Mouse (Mus musculus): ENCODE data around the gene H2-D1.

H2-D1 gene

DNA sequence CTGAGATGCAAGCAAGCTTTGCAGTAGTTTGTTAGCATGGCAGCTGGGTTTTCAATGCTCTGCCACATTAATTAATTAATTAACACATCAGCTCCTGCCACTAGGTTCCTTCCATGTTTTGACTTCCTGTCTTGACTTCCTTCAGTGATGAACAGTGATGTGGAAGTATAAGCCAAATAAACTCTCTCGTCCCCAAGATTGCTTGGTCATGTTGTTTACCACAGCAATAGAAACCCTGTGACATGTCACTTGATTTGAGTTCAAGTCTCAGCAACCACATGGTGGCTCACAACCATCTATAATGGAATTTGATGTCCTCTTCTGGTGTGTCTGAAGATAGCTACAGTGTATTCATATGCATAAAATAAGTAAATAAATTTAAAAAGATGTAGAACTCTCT lies 5.2 kb upstream of the H2-D1 start:
- DNase-seq = no peak

DNA sequence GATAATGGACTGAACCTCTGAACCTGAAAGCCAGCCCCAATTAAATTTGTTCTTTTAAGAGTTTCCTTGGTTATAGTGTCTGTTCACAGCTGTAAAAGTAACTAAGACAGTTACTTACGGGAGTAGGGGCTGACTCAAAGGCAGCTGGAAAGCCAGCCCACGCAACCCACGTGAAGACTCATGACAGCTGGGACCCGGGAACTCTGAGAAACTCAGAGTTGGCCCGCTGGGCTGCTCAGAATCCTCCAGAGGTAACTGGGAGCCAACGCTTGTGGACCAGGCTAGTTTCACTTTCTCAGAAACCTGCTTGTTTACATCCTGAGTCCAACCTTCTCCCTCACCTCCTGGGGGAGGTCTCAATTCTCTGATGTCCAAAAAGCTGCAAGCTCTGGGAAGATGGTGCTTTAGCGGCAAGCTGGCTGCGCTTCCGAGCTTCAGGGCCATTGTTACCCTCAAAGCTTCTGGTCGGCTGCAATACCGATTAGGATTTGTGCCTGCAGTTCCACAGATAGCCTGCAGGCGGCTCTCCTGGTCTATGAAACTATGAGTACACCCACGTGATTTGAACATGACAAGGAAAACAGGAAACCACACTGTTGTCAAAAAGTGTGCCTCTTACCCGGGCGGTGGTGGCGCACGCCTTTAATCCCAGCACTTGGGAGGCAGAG lies 4.6 kb upstream of the H2-D1 start:
- peak; percentile 96 for DNase-seq

DNA sequence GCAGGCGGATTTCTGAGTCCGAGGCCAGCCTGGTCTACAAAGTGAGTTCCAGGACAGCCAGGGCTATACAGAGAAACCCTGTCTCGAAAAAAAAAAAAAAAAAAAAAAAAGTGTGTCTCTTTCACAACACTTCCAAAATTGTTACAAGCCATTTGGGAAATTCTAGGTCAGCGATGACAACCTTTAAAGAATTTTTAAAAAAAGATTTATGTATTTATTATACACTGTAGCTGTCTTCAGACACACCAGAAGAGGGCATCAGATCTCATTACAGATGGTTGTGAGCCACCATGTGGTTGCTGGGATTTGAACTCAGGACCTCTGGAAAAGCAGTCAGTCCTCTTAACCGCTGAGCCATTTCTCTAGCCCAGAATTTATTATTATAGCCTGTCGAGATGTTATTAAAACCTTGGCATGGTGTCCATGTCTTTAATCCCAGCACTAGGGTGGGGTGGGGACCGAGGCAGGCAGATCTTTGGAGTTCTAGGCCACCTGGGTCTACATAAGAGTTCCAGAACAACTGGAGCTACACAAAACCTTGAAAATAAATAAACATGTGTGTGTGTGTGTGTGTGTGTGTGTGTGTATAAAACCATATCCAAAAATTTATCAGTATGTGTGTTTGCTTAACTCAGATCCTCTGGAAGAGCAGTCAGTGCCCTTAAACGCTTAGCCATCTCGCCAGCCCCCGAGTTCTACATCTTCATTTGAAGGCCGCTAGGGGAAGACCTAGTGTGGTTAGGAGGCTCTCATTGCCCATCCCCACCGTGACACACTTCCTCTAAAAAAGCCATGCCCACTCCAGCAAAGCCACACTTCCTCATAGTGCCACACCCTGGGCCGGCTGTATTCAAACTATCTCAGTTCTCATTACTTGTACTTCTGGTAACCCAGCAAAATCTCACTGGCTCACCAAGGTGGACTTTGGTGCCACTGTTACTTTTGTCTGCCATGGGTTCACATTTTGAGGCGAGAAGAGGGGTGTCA lies 3.7 kb upstream of the H2-D1 start:
- DNase-seq = peak; percentile 83

DNA sequence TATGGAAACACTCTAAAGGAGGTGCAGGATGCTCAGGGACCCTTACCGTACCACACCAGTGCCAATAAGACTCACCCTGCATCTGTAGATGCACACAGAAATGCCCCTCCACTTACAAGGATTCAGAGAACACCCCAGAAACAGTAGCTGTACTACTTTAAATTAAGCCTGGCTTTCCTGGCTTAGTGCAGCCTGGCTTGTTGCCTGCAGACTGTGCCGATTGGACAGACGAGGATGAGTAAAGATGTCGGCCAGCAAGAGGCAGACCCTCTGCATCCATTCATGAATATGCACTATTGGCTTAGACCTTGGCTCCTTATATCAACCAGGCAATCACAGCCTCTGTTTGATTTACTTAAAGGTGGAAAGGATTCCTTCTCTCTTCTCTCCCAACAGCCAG lies 2.9 kb upstream of the H2-D1 start:
- DNase-seq = no peak

DNA sequence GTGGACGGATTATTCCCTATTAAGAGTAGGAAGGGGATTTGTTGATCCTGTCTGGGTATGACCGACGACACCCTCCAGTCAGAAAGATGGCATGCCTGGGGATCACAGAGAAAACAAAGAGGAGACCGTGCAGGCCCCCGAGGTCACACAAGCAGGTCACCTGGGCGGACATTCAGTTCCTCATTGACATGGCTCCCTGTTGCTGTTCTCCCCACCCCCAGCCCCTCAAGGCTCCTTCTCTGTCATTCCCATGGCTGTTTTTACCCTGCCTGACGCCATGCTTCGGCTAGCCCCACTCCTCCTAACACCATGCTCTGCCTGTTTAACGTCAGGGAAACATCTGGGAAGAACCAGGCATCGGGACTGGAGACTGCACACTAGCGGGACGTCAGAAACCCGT lies 879 bp upstream of the H2-D1 start:
- DNase-seq = no peak

DNA sequence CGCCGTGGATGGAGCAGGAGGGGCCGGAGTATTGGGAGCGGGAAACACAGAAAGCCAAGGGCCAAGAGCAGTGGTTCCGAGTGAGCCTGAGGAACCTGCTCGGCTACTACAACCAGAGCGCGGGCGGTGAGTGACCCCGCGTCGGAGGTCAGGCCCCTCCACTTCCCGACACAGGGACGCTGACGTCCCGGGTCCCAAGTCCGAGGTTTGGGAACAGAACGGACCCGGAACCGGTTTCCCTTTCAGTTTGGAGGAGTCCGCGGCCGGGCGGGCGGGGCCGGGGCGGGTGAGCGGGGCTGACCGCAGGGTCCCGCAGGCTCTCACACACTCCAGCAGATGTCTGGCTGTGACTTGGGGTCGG lies 973 bp downstream of the H2-D1 start:
- DNase-seq = peak; percentile 39

DNA sequence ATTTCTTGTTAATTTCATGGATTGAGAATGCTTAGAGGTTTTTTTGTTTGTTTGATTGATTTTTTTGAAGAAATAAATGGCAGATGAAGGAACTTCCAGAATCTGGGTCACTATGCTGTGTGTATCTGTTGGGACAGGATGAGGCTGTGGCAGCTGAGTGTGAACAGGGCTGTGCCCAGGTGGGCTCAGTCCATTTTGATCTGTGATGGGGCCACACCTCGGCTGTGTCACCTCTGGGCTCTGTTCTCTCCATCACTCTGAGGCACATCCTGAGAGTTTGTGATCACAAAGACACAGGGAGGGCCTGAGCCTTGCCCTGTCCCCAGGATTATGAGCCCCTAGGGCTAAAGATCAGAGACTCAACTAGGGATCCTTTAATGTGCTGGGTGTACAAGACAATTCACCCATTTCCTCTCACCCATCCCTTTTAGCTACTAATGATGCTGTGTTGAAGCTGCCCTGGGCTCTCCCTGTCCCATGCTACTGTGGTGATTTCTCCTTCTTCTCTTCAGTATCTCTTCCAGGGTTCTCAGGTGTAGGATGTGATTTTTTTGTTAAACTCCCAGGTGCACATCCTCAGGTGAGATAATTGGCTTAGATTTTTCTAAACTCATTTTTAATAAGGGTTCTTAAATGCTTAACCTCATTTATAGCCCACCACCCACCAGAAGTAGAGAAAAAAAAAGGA lies 5.0 kb downstream of the H2-D1 start:
- DNase-seq = no peak

DNA sequence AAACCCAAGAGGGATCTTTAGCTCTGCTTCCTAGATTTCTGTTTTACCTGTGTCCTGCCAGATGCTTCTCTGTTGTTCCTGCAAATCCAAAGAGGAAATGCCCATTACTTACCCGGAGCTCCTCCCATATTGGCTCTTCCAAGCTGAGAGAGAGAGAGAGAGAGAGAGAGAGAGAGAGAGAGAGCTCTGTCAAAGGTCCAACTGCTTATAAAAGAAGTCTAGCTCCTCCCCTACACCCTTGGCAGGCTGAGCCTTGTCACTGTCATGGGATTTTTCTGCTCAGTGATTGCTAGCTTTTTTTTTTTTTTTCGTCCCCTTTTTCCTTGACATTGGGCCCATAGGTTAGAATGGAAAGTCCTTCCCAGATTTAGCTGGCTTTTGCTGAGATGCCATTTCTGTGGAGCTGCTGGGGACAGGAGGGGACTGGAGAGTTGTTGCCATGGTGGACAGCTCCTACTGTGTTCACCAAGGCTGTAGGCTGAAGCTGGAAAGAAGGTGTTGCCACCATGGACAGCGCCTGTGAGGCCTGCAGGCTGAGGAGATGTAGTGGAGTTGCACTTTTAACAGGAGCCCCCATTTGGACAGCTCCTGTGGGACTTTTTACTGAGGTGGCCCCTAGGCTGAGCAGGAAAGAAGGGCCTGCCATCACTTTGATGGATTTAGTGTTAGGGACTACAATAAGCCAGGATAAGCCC lies 7.3 kb downstream of the H2-D1 start:
- peak; percentile 72 for DNase-seq

DNA sequence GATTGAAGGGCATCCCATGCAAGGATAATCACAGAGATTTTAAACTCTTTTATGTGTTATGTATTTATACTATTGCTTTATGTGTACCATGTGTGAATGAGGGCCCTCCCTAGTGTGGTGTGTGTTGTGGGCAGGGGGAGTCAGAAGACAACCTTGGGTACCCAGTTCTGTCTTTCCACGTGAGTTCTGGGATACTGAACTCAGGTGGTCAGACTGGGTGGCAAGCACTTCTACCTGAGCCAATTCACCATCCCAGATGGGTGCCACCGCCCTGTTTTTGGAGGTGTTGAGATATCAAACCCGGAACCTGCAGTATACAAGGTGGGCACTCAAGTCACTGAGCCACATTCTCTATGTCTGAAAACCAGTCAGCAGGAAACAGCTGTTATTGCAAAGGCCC lies 9.7 kb downstream of the H2-D1 start:
- no peak for DNase-seq

DNA sequence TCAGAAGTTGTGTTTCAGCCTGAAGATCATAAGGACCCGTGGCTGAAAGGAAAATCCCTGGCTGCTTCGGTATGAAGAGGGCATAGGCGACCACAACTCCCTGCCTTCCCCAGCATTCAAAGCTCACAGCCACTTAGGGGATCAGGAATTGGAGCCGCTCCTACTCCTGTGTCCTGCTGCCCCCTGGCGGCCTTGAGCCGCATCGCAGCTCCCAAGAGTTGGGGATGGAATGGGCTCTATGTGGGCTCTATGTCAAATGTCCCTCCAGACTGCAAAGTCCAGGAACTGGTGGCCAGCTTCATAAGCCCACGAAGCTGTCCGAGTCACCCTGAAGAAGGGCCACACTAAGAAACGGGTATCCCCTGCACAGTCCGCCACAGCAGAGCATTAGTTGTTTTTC lies 12.2 kb downstream of the H2-D1 start:
- DNase-seq = peak; percentile 91

DNA sequence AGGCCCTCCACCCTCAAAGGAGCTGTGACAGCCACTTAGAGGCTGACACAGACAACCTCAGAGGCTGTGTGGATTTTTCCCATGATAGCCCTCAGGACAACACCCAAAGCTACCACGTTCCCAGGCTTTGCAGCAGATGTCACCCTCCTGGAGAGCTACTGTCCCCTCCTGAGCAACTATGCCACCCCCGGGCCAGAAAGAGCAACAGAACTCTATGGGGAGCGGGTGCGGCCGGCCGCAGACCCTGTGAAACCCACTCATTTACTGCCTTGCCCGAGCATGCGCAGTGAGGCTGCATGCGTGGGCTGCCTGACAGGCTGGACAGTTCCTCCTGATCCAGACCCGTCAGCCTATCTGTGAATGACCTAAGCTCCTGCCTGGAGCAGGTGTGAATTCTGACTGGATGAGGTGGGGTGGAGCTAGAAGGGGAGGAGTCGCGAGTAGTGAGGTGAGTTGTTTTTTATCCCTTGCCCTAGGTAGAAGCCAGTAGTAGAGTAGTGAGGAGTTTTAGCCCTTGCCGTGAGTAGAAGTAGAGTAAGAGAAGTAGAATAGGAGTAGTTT lies 13.9 kb downstream of the H2-D1 start:
- no peak for DNase-seq

DNA sequence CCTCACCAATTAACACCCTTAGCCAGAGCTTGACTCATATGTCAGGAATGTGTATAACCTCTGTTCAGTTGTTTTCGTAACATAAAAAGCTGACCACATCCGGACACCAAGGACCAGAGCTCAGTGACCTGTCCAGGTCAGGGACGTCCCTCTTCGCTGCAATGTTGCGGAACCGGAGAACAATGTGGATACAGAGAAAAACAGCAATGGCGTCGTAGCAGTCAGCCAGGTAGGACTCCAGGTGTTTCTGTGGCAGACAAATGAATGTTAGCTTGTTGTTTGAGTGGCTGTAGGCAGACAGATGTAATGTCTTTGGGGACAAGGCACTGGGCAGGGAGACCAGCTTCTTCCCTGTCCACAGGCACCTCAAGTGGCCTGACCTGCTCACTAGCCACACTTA lies 15.5 kb downstream of the H2-D1 start:
- DNase-seq = no peak

DNA sequence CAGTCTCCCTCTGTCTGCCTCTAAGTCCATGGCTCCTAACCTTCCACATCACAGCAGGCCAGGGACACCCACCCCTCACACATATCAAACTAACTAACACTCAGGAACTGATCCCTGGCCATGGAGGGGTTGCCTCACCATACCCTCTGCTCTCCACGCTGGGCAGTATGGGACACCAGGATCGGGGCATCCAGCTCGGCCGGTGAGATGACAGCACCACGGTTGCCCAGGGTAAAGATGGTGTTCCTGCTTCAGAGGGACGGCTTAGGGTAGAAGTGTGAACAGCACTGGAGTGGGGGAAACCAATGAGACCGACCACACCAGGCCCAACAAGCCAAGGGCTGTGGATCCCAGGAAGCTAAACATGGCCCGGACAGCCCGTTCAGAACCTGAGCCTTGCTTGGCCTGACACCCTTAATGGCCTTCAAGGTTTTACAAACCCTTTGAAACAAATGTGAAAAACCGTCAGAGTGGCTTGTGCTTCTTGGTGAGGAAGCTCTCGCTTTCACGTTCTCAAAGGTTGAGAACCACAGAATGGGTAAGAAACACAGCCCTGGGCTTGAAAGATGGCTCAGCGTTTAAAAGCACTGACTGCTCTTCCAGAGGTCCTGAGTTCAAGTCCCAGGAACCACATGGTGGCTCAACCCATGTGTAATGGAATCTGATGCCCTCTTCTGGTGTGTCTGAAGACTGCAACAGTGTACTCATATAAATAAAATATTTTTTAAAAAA lies 16.6 kb downstream of the H2-D1 start:
- DNase-seq = no peak

DNA sequence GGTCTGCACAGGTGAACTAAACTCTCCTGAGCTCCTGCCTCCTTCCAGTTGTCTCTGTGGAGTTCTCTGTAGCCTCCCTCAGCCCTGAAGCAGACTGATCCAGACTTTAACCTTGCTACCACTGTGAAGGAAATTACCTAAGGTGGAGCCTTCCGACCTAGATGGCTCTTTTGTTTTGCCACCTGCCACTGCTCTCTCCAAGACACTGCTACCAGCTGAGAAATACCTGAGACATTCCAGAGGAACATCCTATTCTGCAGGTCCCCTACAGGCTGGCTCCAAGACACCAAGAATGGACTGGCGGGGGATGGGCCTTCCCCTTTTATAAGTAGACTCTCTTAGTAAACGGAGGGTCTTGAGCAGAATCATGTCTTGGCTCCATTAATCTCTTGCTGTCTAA lies 17.7 kb downstream of the H2-D1 start:
- DNase-seq = no peak

DNA sequence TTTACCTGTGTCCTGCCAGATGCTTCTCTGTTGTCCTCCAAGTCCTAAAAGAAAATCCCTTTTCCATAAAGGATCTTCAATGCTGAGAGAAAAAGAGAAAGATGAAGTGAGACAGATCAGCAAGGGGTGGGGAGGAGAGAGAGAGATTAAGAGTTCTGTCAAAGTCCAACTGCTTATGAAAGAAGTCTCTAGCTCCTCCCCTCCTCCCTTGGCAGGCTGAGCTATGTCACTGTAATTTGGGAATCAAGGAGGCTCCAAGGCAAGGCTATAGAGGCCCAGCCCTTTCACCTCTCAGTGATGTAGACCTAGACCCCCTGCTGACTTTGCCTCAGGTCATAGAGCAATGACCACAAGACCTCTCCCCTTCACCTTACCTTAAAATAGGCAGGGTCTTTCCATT lies 22.9 kb downstream of the H2-D1 start:
- DNase-seq = no peak

DNA sequence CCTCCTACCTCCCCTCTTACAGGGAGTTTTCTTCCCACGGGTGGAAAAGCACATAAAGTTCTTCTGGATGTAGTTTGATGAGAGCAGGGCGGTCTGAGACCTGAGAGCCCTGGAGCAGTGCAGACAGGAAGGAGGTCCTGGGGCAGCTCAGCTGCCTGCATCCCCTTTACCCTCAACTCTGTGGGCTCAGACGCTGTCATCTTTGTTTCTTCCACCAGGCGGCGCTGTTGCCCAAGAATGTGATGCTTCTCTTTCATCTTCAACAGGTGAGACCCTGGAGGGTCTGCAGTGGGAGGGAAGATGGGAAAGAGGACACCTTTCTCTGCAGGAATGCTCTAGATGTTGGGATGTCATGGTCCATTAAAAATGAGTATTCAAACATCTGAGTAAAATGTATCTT lies 33.3 kb downstream of the H2-D1 start:
- peak; percentile 66 for DNase-seq

DNA sequence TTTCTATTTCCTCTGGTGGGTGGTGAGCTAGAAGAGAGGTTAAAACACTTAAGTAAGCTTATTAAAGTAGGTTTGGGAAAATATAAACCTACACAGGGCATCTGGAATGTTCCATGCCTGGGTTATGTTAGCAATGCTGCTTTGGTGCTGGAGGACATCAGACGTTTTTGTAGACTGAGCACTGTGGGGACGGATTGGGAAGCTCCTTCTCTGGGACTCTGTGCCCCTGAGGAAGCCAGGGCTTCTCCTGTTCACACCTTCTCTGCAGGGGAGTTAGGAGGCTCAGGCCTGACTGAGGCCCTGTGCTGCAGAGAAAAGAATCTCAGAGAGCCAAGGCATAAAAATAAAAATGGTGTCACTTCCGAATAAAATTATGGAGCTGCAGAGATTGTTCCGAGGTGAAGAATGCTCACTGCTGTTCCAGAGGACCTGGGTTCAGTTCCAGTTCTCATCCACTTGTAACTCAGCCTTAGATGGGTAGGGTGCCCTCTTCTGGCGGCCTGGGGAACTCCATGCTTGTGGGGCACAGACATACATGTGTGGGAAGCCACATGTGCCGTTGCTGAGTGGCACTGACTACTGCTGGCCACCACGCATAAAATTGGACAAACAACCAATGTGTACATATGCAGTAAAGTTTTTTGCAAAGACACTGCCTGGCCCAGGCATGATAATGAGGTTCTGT lies 37.9 kb downstream of the H2-D1 start:
- peak; percentile 21 for DNase-seq

DNA sequence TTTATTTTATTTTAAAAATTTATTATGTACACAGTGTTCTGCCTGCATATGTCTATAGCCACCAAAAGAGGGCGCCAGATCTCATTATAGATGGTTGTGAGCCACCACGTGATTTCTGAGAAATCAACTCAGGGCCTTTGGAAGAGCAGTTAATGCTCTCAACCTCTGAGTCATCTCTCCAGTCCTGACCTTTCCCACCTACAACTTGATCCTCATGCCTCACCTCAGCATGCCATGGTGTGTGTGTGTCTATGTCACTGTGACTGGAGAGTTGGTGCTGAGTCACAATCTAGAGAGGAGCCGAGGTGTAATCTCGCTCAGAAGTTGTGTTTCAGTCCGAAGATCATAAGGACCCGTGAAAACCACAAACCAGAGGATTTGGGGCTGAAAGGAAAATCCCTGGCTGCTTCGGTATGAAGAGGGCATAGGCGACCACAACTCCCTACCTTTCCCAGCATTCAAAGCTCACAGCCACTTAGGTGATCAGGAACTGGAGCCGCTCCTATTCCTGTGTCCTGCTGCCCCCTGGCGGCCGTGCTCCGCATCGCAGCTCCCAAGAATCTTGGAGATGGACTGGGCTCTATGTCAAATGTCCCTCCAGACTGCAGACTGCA lies 39.2 kb downstream of the H2-D1 start:
- peak; percentile 92 for DNase-seq

DNA sequence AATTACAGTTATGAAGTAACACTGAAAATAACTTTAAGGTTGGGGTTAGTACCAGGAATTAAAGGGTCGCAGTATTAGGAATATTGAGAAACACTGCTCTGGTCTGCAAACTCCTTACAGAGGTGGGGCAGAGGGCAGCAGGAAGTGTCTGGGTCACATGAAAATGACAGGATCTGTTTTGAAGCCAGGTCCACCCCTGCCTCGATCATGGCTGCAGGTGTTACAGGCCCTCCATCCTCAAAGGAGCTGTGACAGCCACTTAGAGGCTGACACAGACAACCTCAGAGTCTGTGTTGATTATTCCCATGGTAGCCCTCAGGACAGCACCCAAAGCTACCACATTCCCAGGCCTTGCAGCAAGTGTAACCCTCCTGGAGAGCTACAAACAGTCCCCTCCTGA lies 40.7 kb downstream of the H2-D1 start:
- DNase-seq = no peak

DNA sequence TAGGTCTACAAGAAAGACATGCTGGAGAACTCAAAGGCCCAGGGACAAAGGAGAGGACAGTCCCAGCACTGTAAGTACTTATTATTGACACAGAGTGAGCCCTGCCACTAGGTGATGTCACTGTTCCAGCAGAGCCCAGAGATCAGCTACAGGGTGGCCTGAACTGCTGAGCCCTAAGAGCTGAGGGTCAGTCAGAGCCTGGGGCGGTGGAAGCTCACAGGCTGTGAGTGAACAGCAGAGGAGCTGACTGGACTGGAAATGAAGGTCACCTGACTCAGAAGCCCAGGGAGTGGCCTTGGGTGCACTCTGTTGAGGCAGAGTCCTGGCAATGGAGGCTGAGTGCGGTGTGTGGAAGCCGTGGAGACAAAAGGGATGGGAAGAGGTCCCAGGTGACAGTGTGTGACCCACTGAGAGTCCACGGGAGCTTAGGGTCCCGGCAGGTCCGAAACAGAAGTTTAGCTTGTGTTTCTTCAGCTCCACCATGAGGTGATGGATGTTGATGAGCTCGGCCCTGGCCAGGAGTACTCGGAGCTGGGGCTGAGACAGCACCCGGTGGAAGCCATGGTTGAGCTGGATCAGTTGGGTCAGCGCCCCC lies 41.3 kb downstream of the H2-D1 start:
- DNase-seq = no peak

DNA sequence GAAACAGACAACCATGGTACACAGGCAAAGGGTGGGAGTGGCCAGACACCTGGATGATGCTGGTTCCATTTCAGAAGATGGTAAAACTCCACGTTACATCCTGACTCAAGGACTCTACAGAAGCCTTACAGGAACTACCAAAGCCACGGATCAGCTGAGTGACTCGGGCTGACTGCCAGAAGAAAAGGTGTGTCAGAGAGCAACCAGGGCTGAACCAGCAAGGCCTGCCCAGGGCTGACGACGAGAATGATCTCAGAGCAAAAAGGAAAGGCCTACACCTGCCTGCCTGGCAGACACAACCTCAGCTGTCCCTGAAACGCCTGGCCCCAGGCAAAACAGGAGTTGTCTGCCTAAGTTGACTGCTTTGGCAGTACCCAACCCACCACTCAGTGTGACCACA lies 41.9 kb downstream of the H2-D1 start:
- no peak for DNase-seq
